Mouse (Mus musculus) adrenal gland, postnatal 14 days (tissue): ENCODE results near the gene Gramd1b. TPM values are rescaled to one million over a fixed set of nuclear protein-coding genes. Genes with fewer than 3 reads are reported as not detected.

Experiments
- DNase-seq: peaks from one replicate; pipeline ENCODE4 v3.0.0; 2021; ENCODE audit warnings: mixed read lengths
- total RNA-seq: library from RNA; stranded (reverse); gene quantifications from 2 replicates; pipeline ENCODE4 v1.2.3, GENCODE M21; 2021

Gene Gramd1b
- total RNA-seq, 1 experiment from 2014 or later, result 489 TPM

- DNase-seq, result no peak
Observed at GRCm38 (mm10) chr9:40399359-40399932, 131.7 kb downstream of the Gramd1b start.

- no peak for DNase-seq
Observed at GRCm38 (mm10) chr9:40397471-40398245, 133.5 kb downstream of the Gramd1b start.

GRCm38 (mm10) chr9:40397036-40397435, 134.1 kb downstream of the Gramd1b start:
- peak; percentile 59 for DNase-seq

GRCm38 (mm10) chr9:40396171-40396570, 135.0 kb downstream of the Gramd1b start:
- DNase-seq, result no peak

- peak; percentile 79 for DNase-seq
Observed at GRCm38 (mm10) chr9:40391852-40392695, 139.1 kb downstream of the Gramd1b start.

- no peak for DNase-seq
Observed at GRCm38 (mm10) chr9:40391359-40391758, 139.8 kb downstream of the Gramd1b start.

GRCm38 (mm10) chr9:40390904-40391303, 140.3 kb downstream of the Gramd1b start:
- peak; percentile 85 for DNase-seq

GRCm38 (mm10) chr9:40390396-40390760, 140.8 kb downstream of the Gramd1b start:
- DNase-seq, result no peak

GRCm38 (mm10) chr9:40389669-40390395, 141.4 kb downstream of the Gramd1b start:
- no peak for DNase-seq

GRCm38 (mm10) chr9:40389175-40389574, 142.0 kb downstream of the Gramd1b start:
- no peak for DNase-seq

GRCm38 (mm10) chr9:40384781-40385180, 146.4 kb downstream of the Gramd1b start:
- DNase-seq, result no peak

- DNase-seq, result no peak
Observed at GRCm38 (mm10) chr9:40382508-40382907, 148.7 kb downstream of the Gramd1b start.

GRCm38 (mm10) chr9:40381416-40382411, 149.5 kb downstream of the Gramd1b start:
- DNase-seq, result peak; percentile 82

- DNase-seq, result no peak
Observed at GRCm38 (mm10) chr9:40376711-40377410, 154.3 kb downstream of the Gramd1b start.

- peak; percentile 68 for DNase-seq
Observed at GRCm38 (mm10) chr9:40376139-40376541, 155.0 kb downstream of the Gramd1b start.

- no peak for DNase-seq
Observed at GRCm38 (mm10) chr9:40375518-40375917, 155.7 kb downstream of the Gramd1b start.

- no peak for DNase-seq
Observed at GRCm38 (mm10) chr9:40374992-40375391, 156.2 kb downstream of the Gramd1b start.

GRCm38 (mm10) chr9:40374533-40374971, 156.6 kb downstream of the Gramd1b start:
- no peak for DNase-seq

- no peak for DNase-seq
Observed at GRCm38 (mm10) chr9:40374052-40374451, 157.1 kb downstream of the Gramd1b start.

- DNase-seq, result no peak
Observed at GRCm38 (mm10) chr9:40370151-40370550, 161.0 kb downstream of the Gramd1b start.
